In the genomic region with DNA sequence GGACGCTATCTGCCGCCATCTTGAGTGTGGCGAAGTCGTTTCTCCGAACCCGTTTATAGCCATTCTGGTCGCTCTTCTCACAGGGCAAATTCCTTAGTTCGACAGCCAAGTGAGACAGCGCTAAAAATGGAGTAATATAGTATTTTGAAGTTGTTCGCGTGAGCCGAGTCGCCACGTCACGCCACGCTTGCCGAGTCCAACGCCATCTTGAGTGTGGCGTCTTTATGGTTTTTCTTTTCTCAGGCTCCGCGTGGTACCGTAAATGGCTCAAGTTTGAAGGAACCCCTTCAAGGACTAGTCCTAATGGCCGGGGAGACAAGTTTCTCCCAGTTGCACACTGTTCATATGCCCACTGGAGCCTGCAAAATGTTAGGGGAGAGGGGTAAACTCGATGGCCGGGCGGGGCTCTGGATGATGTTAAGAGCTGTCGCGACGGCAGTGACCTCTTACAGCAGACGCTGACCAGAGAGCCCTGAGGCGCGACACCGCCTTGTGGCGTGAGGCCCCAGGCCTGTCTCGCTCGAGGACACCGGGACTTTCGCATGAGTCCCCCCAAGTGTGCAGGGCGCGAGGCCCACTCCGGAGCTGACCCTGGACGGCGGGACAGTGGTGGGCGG, we compare ENCODE assay signal across 8 mouse cellular contexts. TPM values are rescaled to one million over a fixed set of nuclear protein-coding genes. Genes with fewer than 3 reads are reported as not detected.
DNase-seq lines count a peak whose midpoint lies in the region; ATAC-seq lines count a peak whose summit lies in the region.

No protein-coding gene starts in this region.

- peak overlapping the region; percentile 100 for H3K27ac ChIP-seq in embryonic facial prominence, embryonic 14.5 days (replicated peaks; ENCODE audit: low read depth, low read length)
- H3K27ac ChIP-seq in heart, embryonic 16.5 days (ENCODE audit: low read length): peak overlapping the region; percentile 100
- peak overlapping the region; percentile 100 for H3K27ac ChIP-seq in lung, embryonic 15.5 days
- peak overlapping the region; percentile 100 for H3K27ac ChIP-seq in neural tube, embryonic 15.5 days (replicated peaks)

- peak; percentile 1 for ATAC-seq in embryonic facial prominence, embryonic 14.5 days (ENCODE audit: low read depth)
- ATAC-seq in heart, embryonic 16.5 days (replicated peaks; ENCODE audit: extremely low read depth, insufficient read depth, low FRiP score): peak; percentile 5
- ATAC-seq in lung, embryonic 15.5 days (ENCODE audit: borderline replicate concordance, extremely low read depth, low FRiP score, low TSS enrichment): peak; percentile 25
- peak; percentile 17 for ATAC-seq in neural tube, embryonic 15.5 days (ENCODE audit: low FRiP score)

- H3K4me1 ChIP-seq in embryonic facial prominence, embryonic 14.5 days (ENCODE audit: control insufficient read depth, insufficient read depth, low read length): peaks cover 32% of the 10 kb centered on the region
- H3K4me1 ChIP-seq in heart, embryonic 16.5 days (ENCODE audit: control insufficient read depth, insufficient read depth, low read length): peaks cover 30% of the 10 kb centered on the region
- peaks cover 45% of the 10 kb centered on the region for H3K4me1 ChIP-seq in lung, embryonic 15.5 days
- H3K4me1 ChIP-seq in neural tube, embryonic 15.5 days: peaks cover 37% of the 10 kb centered on the region

- H3K9me3 ChIP-seq in embryonic facial prominence, embryonic 14.5 days (ENCODE audit: control insufficient read depth, low read length): no peaks in the 10 kb centered on the region
- no peaks in the 10 kb centered on the region for H3K9me3 ChIP-seq in heart, embryonic 16.5 days (replicated peaks; ENCODE audit: control insufficient read depth, low read length)
- no peaks in the 10 kb centered on the region for H3K9me3 ChIP-seq in lung, embryonic 15.5 days
- H3K9me3 ChIP-seq in neural tube, embryonic 15.5 days (replicated peaks): no peaks in the 10 kb centered on the region

- DNase-seq in 3T3-L1 (ENCODE audit: low read depth, low spot score): peak; percentile 74
- DNase-seq in CD4-positive helper T cell, adult 2 months (ENCODE audit: low read depth, low spot score): peak; percentile 90
- DNase-seq in embryonic facial prominence, embryonic 14.5 days (ENCODE audit: low spot score): peak; percentile 77
- DNase-seq in kidney, postnatal 10 days: peak; percentile 84
- DNase-seq in adrenal gland, postnatal 25 days: no peak

- no peaks in the 10 kb centered on the region for H3K27me3 ChIP-seq in embryonic facial prominence, embryonic 14.5 days (replicated peaks; ENCODE audit: control insufficient read depth, insufficient read depth, low read length)
- no peaks in the 10 kb centered on the region for H3K27me3 ChIP-seq in heart, embryonic 16.5 days (ENCODE audit: control insufficient read depth, insufficient read depth, low read length)
- H3K27me3 ChIP-seq in lung, embryonic 15.5 days: no peaks in the 10 kb centered on the region
- no peaks in the 10 kb centered on the region for H3K27me3 ChIP-seq in neural tube, embryonic 15.5 days (replicated peaks)

- WGBS in embryonic facial prominence, embryonic 14.5 days: under 1% methylated on average over 36 of the region's 44 CpGs
- whole genome bisulfite sequencing in heart, embryonic 16.5 days: under 1% methylated on average over 42 of the region's 44 CpGs
- WGBS in lung, embryonic 15.5 days: under 1% methylated on average over 44 of the region's 44 CpGs
- under 1% methylated on average over 43 of the region's 44 CpGs for WGBS in neural tube, embryonic 15.5 days

- H3K9ac ChIP-seq in embryonic facial prominence, embryonic 14.5 days (ENCODE audit: low read depth, low read length): peak overlapping the region; percentile 90
- H3K9ac ChIP-seq in heart, embryonic 16.5 days (ENCODE audit: low read length): peak overlapping the region; percentile 94
- H3K9ac ChIP-seq in lung, embryonic 15.5 days: peak overlapping the region; percentile 88
- peak overlapping the region; percentile 73 for H3K9ac ChIP-seq in neural tube, embryonic 15.5 days (replicated peaks)

- peaks cover 14% of the 10 kb centered on the region for H3K36me3 ChIP-seq in embryonic facial prominence, embryonic 14.5 days (ENCODE audit: control insufficient read depth, insufficient read depth, low read length)
- H3K36me3 ChIP-seq in heart, embryonic 16.5 days (ENCODE audit: control insufficient read depth, insufficient read depth): peaks cover 8% of the 10 kb centered on the region
- H3K36me3 ChIP-seq in lung, embryonic 15.5 days: peaks cover 13% of the 10 kb centered on the region
- peaks cover 7% of the 10 kb centered on the region for H3K36me3 ChIP-seq in neural tube, embryonic 15.5 days

- H3K4me2 ChIP-seq in embryonic facial prominence, embryonic 14.5 days (ENCODE audit: low read depth, low read length): peak overlapping the region; percentile 94
- peak overlapping the region; percentile 96 for H3K4me2 ChIP-seq in heart, embryonic 16.5 days (ENCODE audit: low read depth, low read length)
- peak overlapping the region; percentile 95 for H3K4me2 ChIP-seq in lung, embryonic 15.5 days
- peak overlapping the region; percentile 95 for H3K4me2 ChIP-seq in neural tube, embryonic 15.5 days

- peak overlapping the region; percentile 99 for H3K4me3 ChIP-seq in embryonic facial prominence, embryonic 14.5 days (ENCODE audit: low read depth, low read length)
- H3K4me3 ChIP-seq in heart, embryonic 16.5 days (ENCODE audit: low read length): peak overlapping the region; percentile 83
- H3K4me3 ChIP-seq in lung, embryonic 15.5 days: peak overlapping the region; percentile 90
- peak overlapping the region; percentile 83 for H3K4me3 ChIP-seq in neural tube, embryonic 15.5 days (replicated peaks)

RNA-seq across cellular contexts. Expression of gene Ptma, which starts 0.9 kb away (rescaled TPM):
- polyA plus RNA-seq in embryonic facial prominence, embryonic 14.5 days (2014; fragmentation: Nextera tagmentation; extraction: Ambion mirVana): 1,814 and 2,055 TPM in 2 replicates
- polyA plus RNA-seq in heart, embryonic 16.5 days (2015; fragmentation: Nextera tagmentation; extraction: Ambion mirVana): 702 and 1,064 TPM in 2 replicates
- 2,819 and 2,940 TPM in 2 replicates for polyA plus RNA-seq in lung, embryonic 15.5 days (2015; fragmentation: Nextera tagmentation; extraction: Ambion mirVana)
- 1,254 and 1,565 TPM in 2 replicates for polyA plus RNA-seq in neural tube, embryonic 15.5 days (2015; fragmentation: Nextera tagmentation; extraction: Ambion mirVana)
- total RNA-seq in adrenal gland, postnatal 25 days (2021): 556 and 574 TPM in 2 replicates

RNA-seq across cellular contexts. Expression of gene Pde6d, which starts 56.8 kb away (rescaled TPM):
- 55.8 and 59.2 TPM in 2 replicates for polyA plus RNA-seq in embryonic facial prominence, embryonic 14.5 days (2014; fragmentation: Nextera tagmentation; extraction: Ambion mirVana)
- polyA plus RNA-seq in heart, embryonic 16.5 days (2015; fragmentation: Nextera tagmentation; extraction: Ambion mirVana): 58.7 and 60.5 TPM in 2 replicates
- 64.0 and 64.4 TPM in 2 replicates for polyA plus RNA-seq in lung, embryonic 15.5 days (2015; fragmentation: Nextera tagmentation; extraction: Ambion mirVana)
- polyA plus RNA-seq in neural tube, embryonic 15.5 days (2015; fragmentation: Nextera tagmentation; extraction: Ambion mirVana): 103 and 128 TPM in 2 replicates
- 29.9 and 36.9 TPM in 2 replicates for total RNA-seq in adrenal gland, postnatal 25 days (2021)

RNA-seq across cellular contexts. Expression of gene Cops7b, which starts 57.1 kb away (rescaled TPM):
- 31.3 and 34.9 TPM in 2 replicates for polyA plus RNA-seq in embryonic facial prominence, embryonic 14.5 days (2014; fragmentation: Nextera tagmentation; extraction: Ambion mirVana)
- 24.1 and 26.0 TPM in 2 replicates for polyA plus RNA-seq in heart, embryonic 16.5 days (2015; fragmentation: Nextera tagmentation; extraction: Ambion mirVana)
- polyA plus RNA-seq in lung, embryonic 15.5 days (2015; fragmentation: Nextera tagmentation; extraction: Ambion mirVana): 36.0 and 37.8 TPM in 2 replicates
- 53.7 and 59.4 TPM in 2 replicates for polyA plus RNA-seq in neural tube, embryonic 15.5 days (2015; fragmentation: Nextera tagmentation; extraction: Ambion mirVana)
- 16.8 and 18.0 TPM in 2 replicates for total RNA-seq in adrenal gland, postnatal 25 days (2021)
